Mouse (Mus musculus) kidney, postnatal 14 days (tissue): ENCODE results near the gene Wbp1l.

Experiments
- DNase-seq: peaks from one replicate; pipeline ENCODE4 v3.0.0; 2022; ENCODE audit warnings: mixed read lengths

Wbp1l gene

GRCm38 (mm10) chr19:46631637-46632036 is 32.8 kb downstream of the Wbp1l start:
- DNase-seq: no peak

DNA sequence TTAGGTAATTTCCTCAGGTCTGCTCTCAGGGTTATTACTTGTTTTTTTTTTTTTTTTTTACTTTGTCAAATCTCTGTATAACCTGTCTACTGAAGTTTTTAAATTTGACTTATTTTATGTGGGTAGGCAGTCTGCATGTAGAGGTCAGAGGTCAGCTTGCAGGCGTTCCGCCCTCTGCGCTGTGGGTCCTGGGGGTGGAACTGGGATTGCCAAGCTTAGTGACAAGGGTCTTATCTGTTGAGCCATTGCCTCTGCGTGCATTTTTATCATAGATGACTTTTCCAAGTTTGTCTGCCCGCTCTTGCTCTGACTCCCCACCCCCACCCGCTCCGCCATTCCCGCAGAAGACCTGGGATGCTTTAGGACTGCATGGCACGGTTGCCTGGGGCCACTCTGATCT is 36.9 kb downstream of the Wbp1l start:
- DNase-seq: no peak

DNA sequence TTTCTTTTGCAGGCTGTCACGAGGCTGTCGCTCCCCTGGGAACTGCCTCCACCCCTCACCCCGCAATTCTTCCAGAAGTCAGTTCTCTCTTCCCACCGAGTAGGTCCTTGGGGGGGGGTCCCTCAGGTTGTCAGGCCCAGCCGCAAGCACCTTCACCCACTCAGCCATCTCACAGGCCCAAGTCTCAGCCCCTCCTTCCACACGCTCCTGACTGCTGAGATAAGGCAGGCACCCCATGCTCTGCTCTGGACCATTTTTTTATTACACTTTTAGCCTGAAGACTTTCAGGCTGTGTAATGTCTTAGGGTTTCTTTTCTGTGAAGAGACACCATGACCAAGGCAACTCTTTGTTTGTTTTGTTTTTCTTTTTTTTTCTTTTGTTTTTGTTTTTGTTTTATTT is 38.7 kb downstream of the Wbp1l start:
- DNase-seq: no peak

- DNase-seq: no peak
These were observed 40.2 kb downstream of the Wbp1l start for GRCm38 (mm10) chr19:46639053-46639452.

GRCm38 (mm10) chr19:46639496-46639895 is 40.6 kb downstream of the Wbp1l start:
- peak; percentile 63 for DNase-seq

- DNase-seq: no peak
These were observed 41.9 kb downstream of the Wbp1l start for GRCm38 (mm10) chr19:46640780-46641179.

DNA sequence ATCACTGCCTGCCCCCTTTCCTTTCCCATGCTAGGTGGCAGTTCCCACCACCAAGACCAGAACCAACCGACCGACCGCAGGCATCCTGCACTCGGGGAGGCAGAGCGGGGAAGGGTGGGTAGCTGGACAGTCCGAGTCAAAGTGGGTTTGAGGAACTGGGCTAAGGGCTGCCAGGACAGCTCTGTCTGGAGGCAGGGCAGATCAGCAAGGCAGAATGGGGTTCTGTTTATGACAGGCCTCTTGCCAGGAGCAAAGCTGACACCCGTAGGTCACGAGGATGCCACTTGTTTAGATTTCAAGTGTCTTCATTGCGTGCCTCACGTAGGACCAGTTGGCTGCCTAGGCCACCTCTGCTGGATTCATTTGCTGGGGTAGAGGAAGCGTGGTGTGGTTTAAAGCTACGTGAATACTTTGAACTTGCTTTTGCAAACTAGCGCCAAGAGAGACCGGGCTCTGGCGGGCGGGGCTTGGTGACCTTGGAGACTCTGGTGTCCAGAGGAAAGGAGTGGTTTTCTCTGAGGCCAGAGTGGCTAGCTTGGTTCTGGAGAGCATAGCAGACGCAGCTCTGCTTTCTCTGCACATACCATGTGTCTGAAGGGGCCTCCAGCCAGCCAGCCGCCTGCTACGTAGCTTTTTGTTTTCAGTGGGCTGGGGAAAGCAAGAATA is 42.7 kb downstream of the Wbp1l start:
- DNase-seq: peak; percentile 88

GRCm38 (mm10) chr19:46642136-46642753 is 43.4 kb downstream of the Wbp1l start:
- DNase-seq: no peak

DNA sequence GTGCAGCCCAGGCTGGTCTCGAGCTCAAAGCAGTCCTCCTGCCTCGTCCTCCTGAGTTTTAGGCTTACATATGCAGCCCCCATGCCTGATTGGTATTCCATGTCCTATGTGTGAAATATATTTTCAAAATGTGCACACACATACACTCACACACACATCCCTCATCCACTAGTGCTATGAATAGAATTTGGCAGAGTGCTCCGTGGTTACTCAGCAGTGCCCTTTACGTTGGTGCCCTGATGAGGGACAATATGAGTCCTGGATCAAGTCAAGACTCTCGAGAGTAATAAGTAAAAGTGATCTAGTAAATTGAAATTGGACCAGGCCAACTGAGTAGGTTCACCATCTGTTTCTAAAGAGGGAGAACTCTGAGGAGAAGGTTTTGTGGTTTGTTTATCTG is 44.4 kb downstream of the Wbp1l start:
- no peak for DNase-seq

DNA sequence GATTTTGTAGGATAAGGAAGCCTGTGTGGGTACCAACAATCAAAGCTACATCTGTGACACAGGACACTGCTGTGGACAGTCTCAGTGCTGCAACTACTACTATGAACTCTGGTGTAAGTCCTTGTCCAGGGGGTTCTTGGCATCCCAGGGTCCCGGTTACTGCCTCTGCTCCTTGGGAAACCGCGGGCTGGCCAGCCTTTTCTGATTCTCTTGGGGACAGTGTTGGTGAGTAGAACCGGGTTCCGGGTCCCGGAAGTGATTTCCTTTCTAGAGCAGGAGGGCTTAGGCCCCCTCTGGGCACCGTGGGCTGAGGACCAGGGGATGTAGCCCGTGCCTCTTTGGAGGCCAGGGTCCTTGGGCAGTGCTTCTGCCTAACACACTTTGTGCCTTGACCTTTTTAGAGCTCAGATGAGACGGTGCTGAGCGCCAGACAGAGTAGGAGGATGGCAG is 45.5 kb downstream of the Wbp1l start:
- no peak for DNase-seq

- DNase-seq: peak; percentile 80
These were observed 46.1 kb downstream of the Wbp1l start for GRCm38 (mm10) chr19:46644793-46645602.

DNA sequence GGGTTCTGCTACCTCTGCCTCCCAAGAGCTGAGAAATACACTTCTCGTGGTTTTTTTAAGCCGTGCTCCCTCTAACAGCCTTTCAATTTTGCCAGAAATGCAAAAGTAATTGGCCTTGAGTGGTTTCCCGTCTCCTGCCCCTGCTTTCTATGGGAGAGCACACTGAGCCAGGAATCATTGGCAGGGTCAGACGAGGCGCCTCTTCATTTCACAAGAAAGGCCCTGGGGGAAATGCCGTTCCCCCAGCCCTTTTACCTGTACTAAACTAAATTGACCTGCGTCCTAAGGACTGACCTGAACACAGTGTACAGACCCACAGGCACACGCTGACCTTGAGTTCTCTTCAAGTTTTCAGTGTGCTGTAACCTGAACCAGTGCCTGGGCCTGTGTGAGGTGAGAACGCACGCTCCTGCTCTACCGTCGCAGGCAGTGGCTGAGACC is 47.2 kb downstream of the Wbp1l start:
- peak; percentile 69 for DNase-seq

DNA sequence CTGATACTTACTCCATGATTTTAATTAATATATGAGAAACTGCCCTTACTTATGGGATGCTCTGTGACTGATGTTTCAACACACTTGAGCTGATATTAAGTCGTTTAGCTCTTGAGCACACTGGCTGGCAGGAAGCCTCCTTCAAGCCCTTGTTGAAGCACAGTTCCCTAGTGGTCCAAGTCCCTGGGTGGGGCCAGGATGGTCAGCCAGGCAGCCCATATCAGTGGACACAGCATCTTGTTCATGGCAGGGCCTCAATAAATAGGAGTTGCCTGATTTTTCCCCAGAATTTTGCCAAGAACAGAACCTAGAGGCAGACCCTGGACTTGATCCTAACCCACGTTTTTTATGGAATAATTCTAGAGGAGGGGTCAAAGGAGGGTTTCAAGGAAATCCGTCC is 48.4 kb downstream of the Wbp1l start:
- no peak for DNase-seq

DNA sequence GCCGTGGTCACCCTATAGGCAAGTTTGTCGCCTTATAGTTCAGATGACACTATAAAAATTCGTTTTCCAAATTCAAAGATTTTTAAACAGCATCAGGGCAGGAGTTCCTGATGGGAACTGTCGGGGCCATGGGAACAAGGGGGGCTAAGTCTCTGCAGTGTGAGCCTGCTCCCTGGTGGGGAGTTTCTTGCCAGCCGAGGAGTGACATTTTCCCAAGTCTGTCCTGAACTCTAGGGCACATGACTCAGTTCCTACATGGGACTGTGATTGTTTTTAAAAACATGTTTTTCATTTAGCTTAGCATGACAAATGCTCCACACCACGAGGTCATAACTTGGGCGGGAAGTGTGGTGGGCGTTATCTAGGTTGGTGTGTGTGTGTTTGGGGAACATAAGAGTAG is 49.0 kb downstream of the Wbp1l start:
- DNase-seq: no peak

DNA sequence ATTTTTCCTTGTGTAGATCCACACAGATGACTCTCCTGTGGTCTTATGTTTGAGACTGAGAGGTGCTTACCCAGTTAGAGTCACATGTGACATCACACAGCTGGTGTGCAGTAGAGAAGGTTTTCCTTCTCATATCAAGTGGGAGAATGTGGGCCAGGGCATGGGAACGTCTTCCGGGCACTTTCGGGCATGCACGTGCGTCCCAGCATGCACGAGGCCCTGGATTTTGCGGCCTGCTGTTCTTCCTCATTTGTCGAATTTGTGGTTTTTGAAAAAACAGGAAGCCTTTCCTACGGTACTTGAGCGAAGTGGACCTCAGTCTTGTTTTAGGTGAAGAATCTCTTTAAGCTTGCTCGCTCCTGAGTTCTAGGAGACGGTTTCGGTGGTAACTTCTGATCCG is 49.7 kb downstream of the Wbp1l start:
- no peak for DNase-seq

- no peak for DNase-seq
These were observed 54.3 kb downstream of the Wbp1l start for GRCm38 (mm10) chr19:46653188-46653587.

DNA sequence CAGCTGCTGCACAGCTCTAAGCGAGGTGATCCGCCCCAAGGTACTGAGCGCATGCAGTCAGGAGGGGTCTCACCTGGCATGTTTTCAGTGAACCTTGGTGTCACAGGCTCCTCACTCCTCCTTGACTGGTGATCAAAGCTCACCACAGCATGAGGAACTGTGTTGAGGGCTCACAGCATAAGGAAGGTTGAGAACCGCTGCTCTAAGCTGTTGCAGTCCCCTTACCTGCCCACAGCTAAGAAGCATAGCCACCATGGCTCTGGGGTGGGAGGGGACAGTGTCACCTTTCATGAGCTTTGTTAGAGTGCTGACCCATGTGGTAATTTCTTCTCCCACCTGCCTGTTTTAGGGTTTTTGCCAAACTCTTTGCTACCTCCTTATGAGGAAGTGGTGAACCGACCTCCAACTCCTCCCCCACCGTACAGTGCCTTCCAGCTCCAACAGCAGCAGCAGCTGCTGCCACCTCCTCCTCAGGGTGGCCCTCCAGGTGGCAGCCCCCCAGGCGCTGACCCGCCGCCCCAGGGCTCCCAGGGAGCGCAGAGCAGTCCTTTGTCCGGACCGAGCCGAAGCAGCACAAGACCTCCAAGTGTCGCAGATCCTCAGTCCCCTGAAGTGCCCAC is 54.8 kb downstream of the Wbp1l start:
- DNase-seq: no peak

- DNase-seq: no peak
These were observed 56.7 kb downstream of the Wbp1l start for GRCm38 (mm10) chr19:46655626-46656025.

DNA sequence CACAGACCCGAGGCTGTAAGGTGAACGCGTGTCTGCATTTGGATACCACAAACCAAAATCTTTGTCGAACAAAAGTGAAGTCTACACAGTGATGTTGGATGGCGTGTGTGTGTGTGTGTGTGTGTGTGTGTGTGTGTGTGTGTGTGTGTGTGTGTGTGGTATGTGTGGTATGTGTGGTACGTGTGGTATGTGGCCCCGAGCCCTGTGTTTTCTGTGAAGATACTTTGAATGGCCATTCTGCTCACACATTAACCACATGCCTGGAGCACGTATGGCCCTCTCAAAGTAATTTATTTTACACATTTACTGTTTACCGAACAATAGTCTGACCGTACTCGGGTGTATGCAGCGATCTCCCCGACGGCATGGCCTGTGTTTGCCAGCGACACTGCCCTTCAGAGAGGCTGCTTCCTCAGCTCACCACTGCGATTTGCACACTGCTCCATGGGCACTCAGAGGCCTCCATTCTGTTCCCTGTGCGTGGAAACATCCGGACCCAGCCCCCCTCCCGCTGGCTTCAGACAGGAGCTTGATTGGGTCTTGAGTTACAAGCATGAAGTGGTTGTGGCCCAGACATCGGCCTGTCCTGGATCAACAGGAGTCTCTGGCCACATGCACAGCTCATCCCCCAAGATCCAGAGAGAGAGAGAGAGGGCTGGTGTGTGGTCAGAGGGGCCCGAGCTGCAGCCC is 57.4 kb downstream of the Wbp1l start:
- no peak for DNase-seq

- DNase-seq: no peak
These were observed 58.6 kb downstream of the Wbp1l start for GRCm38 (mm10) chr19:46657339-46658020.

- no peak for DNase-seq
These were observed 59.5 kb downstream of the Wbp1l start for GRCm38 (mm10) chr19:46658348-46658747.

DNA sequence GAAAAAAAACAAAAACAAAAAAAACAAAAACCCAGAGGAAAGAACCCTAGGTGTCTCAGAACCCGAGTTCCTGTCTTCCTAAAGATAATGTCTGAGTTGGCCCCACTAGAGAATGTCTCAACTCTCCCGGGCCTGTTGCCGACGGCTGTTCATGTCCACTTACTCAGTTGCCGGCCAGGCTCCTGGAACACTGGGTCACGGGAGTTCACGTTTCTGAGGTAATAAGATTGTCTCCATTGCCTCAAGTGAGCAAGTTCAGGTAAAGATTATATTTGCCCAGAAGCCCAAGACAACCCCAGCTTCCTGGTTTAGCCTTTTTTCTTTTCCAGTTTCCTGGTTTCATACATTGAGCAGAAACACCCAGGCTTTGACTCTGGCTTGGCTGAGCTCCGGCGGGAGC is 60.0 kb downstream of the Wbp1l start:
- DNase-seq: no peak
